Mouse (Mus musculus) ovary, adult 18-20 months (tissue): ENCODE measurements around the gene Olfr305.
"Not testable (repeated sequence)": the region's sequence is repeated elsewhere in the genome, so short reads cannot be mapped to it uniquely, and the experiment has no call there.

Experiments
- DNase-seq: peaks from one replicate; pipeline ENCODE4 v3.0.0; 2022; ENCODE audit warnings: low spot score, mixed read lengths

Olfr305 gene

DNA sequence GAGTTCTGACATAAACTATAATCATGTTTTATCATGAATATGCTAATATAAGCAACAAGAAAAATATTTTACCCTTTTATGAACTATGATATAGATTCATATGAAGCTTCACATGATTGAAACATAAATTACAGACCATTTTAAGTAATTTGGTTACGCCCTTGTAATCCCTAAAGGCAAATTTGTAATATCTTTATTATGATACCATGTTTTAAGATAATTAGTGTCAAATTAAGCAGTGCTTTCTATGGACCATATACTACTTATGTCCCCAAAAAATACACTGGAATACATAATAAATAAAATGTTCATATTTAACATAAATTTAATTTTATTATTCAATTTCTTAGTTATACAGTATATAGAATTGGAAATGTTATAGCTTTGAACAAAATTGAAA, at the start of gene Olfr305:
TSS of gene Olfr305 (minus strand) at position 101 of the 400 bp plus-strand sequence.
- DNase-seq, result no peak

DNA sequence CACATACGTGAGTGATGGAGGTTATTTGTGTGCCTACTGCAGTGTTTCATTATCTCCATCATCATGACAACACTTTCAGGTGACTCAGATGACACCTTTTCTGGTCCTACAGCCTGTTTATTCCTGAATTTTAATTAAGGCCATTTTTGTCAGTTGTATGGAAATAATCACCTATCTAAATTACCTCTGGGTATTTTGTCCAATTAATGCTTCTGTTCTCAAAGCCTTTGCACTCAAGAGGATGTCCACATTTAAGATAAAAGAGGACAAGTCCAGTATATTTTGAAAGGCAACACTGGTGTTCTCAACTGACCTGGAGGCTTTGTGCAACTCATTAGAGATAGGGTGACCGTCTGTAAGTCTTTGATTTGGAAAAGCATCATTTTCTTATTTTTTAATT, 36.8 kb upstream of the Olfr305 start, which contains the start of gene Olfr301:
TSS of gene Olfr301 (plus strand) at position 301 of the 400 bp plus-strand sequence.
- no peak for DNase-seq

- no peak for DNase-seq
These were observed 31.0 kb upstream of the Olfr305 start, which contains the start of gene Olfr303 for GRCm38 (mm10) chr7:86397689-86398088. TSS of gene Olfr303 (minus strand) at chr7:86397789.

DNA sequence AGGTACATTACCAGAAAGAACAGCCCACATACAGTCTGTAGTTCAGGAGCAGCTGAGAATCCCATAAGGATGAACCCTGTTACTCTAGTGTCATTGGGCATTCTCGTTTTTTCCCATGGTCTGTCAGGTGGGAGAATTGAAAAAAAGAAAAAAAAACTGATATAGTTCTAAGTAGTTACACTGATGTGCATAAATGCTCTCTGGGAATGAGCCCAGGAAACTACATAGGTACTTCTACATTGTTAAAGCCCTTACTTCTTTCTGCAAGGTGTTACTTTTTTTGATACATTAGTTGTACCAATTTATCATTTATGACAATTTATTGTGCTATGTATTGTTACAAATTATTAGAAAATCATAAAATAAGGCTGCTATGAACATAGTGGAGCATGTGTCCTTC, 19.8 kb upstream of the Olfr305 start, which contains the start of gene Olfr304:
TSS of gene Olfr304 (minus strand) at position 101 of the 400 bp plus-strand sequence.
- DNase-seq, result no peak

GRCm38 (mm10) chr7:86385769-86386168, 19.0 kb upstream of the Olfr305 start:
- DNase-seq, result no peak

GRCm38 (mm10) chr7:86346296-86346695, 20.4 kb downstream of the Olfr305 start:
- not testable (repeated sequence) for DNase-seq

DNA sequence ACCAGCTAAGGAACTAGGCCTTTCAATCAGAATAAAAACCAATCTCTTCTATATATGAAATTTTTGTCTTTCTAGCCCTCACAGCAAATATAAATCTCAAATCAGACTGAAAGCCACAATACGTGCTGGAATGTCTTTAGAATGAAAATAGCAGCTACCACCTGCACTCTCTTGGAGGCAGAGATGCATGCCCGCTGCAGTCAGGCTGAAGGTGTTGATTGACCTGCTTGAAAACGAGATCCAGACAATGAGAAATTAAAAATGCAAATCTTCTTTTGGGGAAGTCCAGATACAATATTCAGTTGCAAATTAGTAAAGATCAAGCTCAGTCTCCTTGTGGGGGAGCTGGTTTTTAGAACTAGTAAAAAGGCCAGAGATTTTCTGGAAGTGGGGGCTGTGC, 22.5 kb downstream of the Olfr305 start:
- no peak for DNase-seq

GRCm38 (mm10) chr7:86342881-86343565, 23.7 kb downstream of the Olfr305 start:
- DNase-seq, result no peak

- DNase-seq, result no peak
These were observed 29.2 kb downstream of the Olfr305 start, which contains the start of gene Olfr307 for GRCm38 (mm10) chr7:86337486-86337885. TSS of gene Olfr307 (minus strand) at chr7:86337586.

DNA sequence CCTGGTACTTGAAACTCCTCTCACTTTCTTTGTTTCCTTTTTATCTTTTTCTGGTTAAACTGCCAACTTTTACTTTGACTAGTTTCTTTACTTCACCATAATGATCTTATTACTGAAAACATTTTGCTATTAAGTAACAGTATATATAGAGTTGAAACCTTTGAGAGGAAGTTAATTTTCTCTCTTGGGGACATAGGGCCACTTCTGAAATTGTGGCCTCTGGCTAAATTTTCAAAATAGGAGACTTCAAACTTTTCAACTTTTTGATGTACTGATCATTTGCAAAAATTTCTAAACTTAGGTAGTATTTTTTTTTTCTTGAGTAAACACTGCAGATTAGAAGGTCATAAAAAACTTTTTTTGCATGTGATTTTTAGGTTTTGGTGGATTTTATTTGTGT, 41.2 kb downstream of the Olfr305 start, which contains the start of gene Olfr308:
TSS of gene Olfr308 (minus strand) at position 101 of the 400 bp plus-strand sequence.
- DNase-seq, result no peak

DNA sequence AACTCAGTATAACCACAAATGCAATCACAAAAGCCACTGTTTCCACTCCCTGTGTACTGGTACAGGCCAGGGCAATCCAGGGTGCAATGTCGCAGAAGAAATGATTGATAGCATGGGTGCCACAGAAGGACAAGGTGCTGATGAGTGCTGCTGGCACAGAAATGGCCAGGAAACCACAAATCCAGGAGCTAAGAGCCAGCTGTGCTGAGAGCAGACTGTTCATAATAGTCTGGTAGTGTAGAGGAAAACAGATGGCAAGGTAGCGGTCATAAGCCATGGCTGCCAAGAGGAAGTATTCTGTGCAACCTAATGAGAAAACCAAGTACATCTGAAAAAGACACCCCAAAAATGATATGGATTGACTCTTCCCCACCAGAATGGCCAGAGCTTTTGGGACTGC, 45.4 kb downstream of the Olfr305 start:
- DNase-seq, result no peak

DNA sequence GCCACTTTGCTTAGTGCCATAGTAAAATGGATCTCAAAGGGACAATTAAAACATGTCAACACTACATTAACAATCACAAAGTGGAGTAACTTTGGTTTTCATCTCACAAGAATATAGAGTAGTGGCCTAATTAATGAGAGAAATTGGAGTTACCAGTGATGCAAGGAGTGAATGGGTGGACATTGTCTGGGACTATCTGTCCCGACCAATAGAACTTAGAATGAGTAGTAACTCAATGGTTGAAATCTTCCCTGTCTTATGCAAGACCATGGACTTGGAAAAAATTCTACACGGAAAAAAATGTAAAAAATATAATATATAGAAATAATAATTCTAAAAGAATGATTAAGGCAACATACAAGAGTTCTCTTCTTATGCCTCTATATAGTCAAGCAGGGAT, 53.1 kb downstream of the Olfr305 start, which contains the start of gene Olfr309:
TSS of gene Olfr309 (minus strand) at position 101 of the 400 bp plus-strand sequence.
- no peak for DNase-seq
